Mouse (Mus musculus): ENCODE results near the gene Cnpy4. TPM values are rescaled to one million over a fixed set of nuclear protein-coding genes. Genes with fewer than 3 reads are reported as not detected.

Gene Cnpy4
- 69.4 and 69.7 TPM in 2 replicates for polyA plus RNA-seq (2015; fragmentation: Nextera tagmentation; extraction: Ambion mirVana)

- Histone ChIP-seq H3K27ac (peak within 1 kb of the TSS; percentile 87), H3K4me2 (peak within 1 kb of the TSS; percentile 74), H3K9ac (peak within 1 kb of the TSS; percentile 83), H3K9me3 (no peaks in the 10 kb centered on the region), H3K4me1 (peaks cover 17% of the 10 kb centered on the region), H3K27me3 (no peaks in the 10 kb centered on the region), H3K4me3 (peak within 1 kb of the TSS; percentile 77), H3K36me3 (peaks cover 47% of the 10 kb centered on the region)
- whole genome bisulfite sequencing: under 1% methylated on average over 31 of the region's 31 CpGs
- peak; percentile 82 for ATAC-seq (ENCODE audit: insufficient number of reproducible peaks, low FRiP score, low TSS enrichment, low read depth)
These were observed at the start of gene Cnpy4, which contains the start of gene Taf6 for GRCm38 (mm10) chr5:138186950-138187638. Gene Cnpy4, plus strand, starts transcription at chr5:138187485. Gene Taf6, minus strand, starts transcription at chr5:138187451.

- Histone ChIP-seq H3K27me3 (no peaks in the 10 kb centered on the region), H3K4me2 (no peak overlapping the region), H3K4me1 (no peaks in the 10 kb centered on the region), H3K4me3 (no peak overlapping the region), H3K9ac (no peak overlapping the region), H3K9me3 (no peaks in the 10 kb centered on the region), H3K36me3 (peaks cover 29% of the 10 kb centered on the region), H3K27ac (no peak overlapping the region)
- peak; percentile 69; the same call in 1 of the 2 replicates for ATAC-seq (ENCODE audit: insufficient number of reproducible peaks, low FRiP score, low TSS enrichment, low read depth)
- WGBS: 57% methylated on average over 8 of the region's 8 CpGs
These were observed 49.2 kb upstream of the Cnpy4 start for GRCm38 (mm10) chr5:138137935-138138549.

GRCm38 (mm10) chr5:138138585-138138984 lies 48.7 kb upstream of the Cnpy4 start:
- Histone ChIP-seq H3K27ac (no peak overlapping the region), H3K36me3 (peaks cover 29% of the 10 kb centered on the region), H3K4me1 (no peaks in the 10 kb centered on the region), H3K4me2 (no peak overlapping the region), H3K4me3 (no peak overlapping the region), H3K9ac (no peak overlapping the region), H3K27me3 (no peaks in the 10 kb centered on the region), H3K9me3 (no peaks in the 10 kb centered on the region)
- ATAC-seq (ENCODE audit: insufficient number of reproducible peaks, low FRiP score, low TSS enrichment, low read depth): no peak
- WGBS: 77% methylated on average over 4 of the region's 4 CpGs

- peak overlapping the region; percentile 79 for H3K4me3 ChIP-seq
- H3K9ac ChIP-seq: no peak overlapping the region
- no peaks in the 10 kb centered on the region for H3K9me3 ChIP-seq
- 80% methylated on average over 3 of the region's 3 CpGs for WGBS
- ATAC-seq (ENCODE audit: insufficient number of reproducible peaks, low FRiP score, low TSS enrichment, low read depth): no peak
- peaks cover 4% of the 10 kb centered on the region; the same call in 1 of the 2 replicates for H3K4me1 ChIP-seq
- peak overlapping the region; percentile 61 for H3K4me2 ChIP-seq
- peaks cover 32% of the 10 kb centered on the region for H3K36me3 ChIP-seq
- H3K27ac ChIP-seq: no peak overlapping the region
- no peaks in the 10 kb centered on the region for H3K27me3 ChIP-seq
These were observed 32.9 kb upstream of the Cnpy4 start for GRCm38 (mm10) chr5:138154390-138154789.

GRCm38 (mm10) chr5:138155443-138155976 lies 31.8 kb upstream of the Cnpy4 start, which contains the start of gene Zfp113:
Gene Zfp113, minus strand, starts transcription at chr5:138155744.
- no peaks in the 10 kb centered on the region for H3K27me3 ChIP-seq
- ATAC-seq (ENCODE audit: insufficient number of reproducible peaks, low FRiP score, low TSS enrichment, low read depth): peak; percentile 95
- WGBS: under 1% methylated on average over 31 of the region's 31 CpGs

GRCm38 (mm10) chr5:138160224-138160762 lies 27.0 kb upstream of the Cnpy4 start:
- peak overlapping the region; percentile 81; the same call in 1 of the 2 replicates for H3K27ac ChIP-seq
- 70% methylated on average over 7 of the region's 7 CpGs for WGBS
- ATAC-seq (ENCODE audit: insufficient number of reproducible peaks, low FRiP score, low TSS enrichment, low read depth): no peak

More at GRCm38 (mm10) chr5:138155443-138155976, 31.8 kb upstream of the Cnpy4 start, which contains the start of gene Zfp113:
- H3K9ac ChIP-seq: peak within 1 kb of the TSS; percentile 77
- H3K36me3 ChIP-seq: peaks cover 27% of the 10 kb centered on the region
- no peaks in the 10 kb centered on the region for H3K9me3 ChIP-seq
- peak within 1 kb of the TSS; percentile 79 for H3K4me3 ChIP-seq
- H3K4me2 ChIP-seq: peak within 1 kb of the TSS; percentile 61
- H3K27ac ChIP-seq: peak within 1 kb of the TSS; percentile 89
- H3K4me1 ChIP-seq: peaks cover 5% of the 10 kb centered on the region; the same call in 1 of the 2 replicates

GRCm38 (mm10) chr5:138160842-138161665 lies 26.2 kb upstream of the Cnpy4 start, which contains the start of gene Cops6:
Gene Cops6, plus strand, starts transcription at chr5:138161071.
- peaks cover 40% of the 10 kb centered on the region for H3K36me3 ChIP-seq
- peak within 1 kb of the TSS; percentile 72 for H3K4me2 ChIP-seq
- peaks cover 16% of the 10 kb centered on the region; the same call in 1 of the 2 replicates for H3K4me1 ChIP-seq
- H3K4me3 ChIP-seq: peak within 1 kb of the TSS; percentile 77
- H3K9me3 ChIP-seq: no peaks in the 10 kb centered on the region
- under 1% methylated on average over 42 of the region's 42 CpGs for WGBS
- H3K27me3 ChIP-seq: no peaks in the 10 kb centered on the region
- H3K9ac ChIP-seq: peak within 1 kb of the TSS; percentile 82
- ATAC-seq (ENCODE audit: insufficient number of reproducible peaks, low FRiP score, low TSS enrichment, low read depth): peak; percentile 94
- H3K27ac ChIP-seq: peak within 1 kb of the TSS; percentile 81

More at GRCm38 (mm10) chr5:138160224-138160762, 27.0 kb upstream of the Cnpy4 start:
- H3K4me3 ChIP-seq: peak overlapping the region; percentile 77
- H3K9me3 ChIP-seq: no peaks in the 10 kb centered on the region
- no peak overlapping the region for H3K9ac ChIP-seq
- H3K4me1 ChIP-seq: peaks cover 14% of the 10 kb centered on the region; the same call in 1 of the 2 replicates
- no peaks in the 10 kb centered on the region for H3K27me3 ChIP-seq
- peaks cover 32% of the 10 kb centered on the region for H3K36me3 ChIP-seq
- H3K4me2 ChIP-seq: peak overlapping the region; percentile 72

- Histone ChIP-seq H3K27ac (no peak overlapping the region), H3K4me3 (no peak overlapping the region), H3K4me2 (no peak overlapping the region), H3K36me3 (peaks cover 60% of the 10 kb centered on the region), H3K27me3 (no peaks in the 10 kb centered on the region), H3K4me1 (peaks cover 16% of the 10 kb centered on the region; the same call in 1 of the 2 replicates), H3K9ac (no peak overlapping the region), H3K9me3 (no peaks in the 10 kb centered on the region)
- ATAC-seq (ENCODE audit: insufficient number of reproducible peaks, low FRiP score, low TSS enrichment, low read depth): no peak
- 66% methylated on average over 6 of the region's 6 CpGs for WGBS
These were observed 24.2 kb upstream of the Cnpy4 start for GRCm38 (mm10) chr5:138163046-138163445.

- no peak for ATAC-seq (ENCODE audit: insufficient number of reproducible peaks, low FRiP score, low TSS enrichment, low read depth)
- peaks cover 65% of the 10 kb centered on the region for H3K36me3 ChIP-seq
These were observed 23.7 kb upstream of the Cnpy4 start for GRCm38 (mm10) chr5:138163610-138164009.

GRCm38 (mm10) chr5:138165594-138165993 lies 21.7 kb upstream of the Cnpy4 start:
- Histone ChIP-seq H3K27me3 (no peaks in the 10 kb centered on the region), H3K9me3 (no peaks in the 10 kb centered on the region), H3K36me3 (peaks cover 78% of the 10 kb centered on the region), H3K4me1 (peaks cover 22% of the 10 kb centered on the region), H3K4me2 (no peak overlapping the region), H3K27ac (0 out of 2 replicates have a peak overlapping the region, but pooled peaks have one; percentile 7), H3K9ac (no peak overlapping the region), H3K4me3 (no peak overlapping the region)
- 67% methylated on average over 8 of the region's 8 CpGs for WGBS
- no peak for ATAC-seq (ENCODE audit: insufficient number of reproducible peaks, low FRiP score, low TSS enrichment, low read depth)

More at GRCm38 (mm10) chr5:138163610-138164009, 23.7 kb upstream of the Cnpy4 start:
- no peaks in the 10 kb centered on the region for H3K9me3 ChIP-seq
- no peak overlapping the region for H3K27ac ChIP-seq
- H3K9ac ChIP-seq: no peak overlapping the region
- 66% methylated on average over 10 of the region's 10 CpGs for WGBS
- no peaks in the 10 kb centered on the region for H3K27me3 ChIP-seq
- H3K4me3 ChIP-seq: no peak overlapping the region
- no peak overlapping the region for H3K4me2 ChIP-seq
- H3K4me1 ChIP-seq: peaks cover 16% of the 10 kb centered on the region; the same call in 1 of the 2 replicates
